ENCODE assay signal across 23 mouse cellular contexts in the genomic region with DNA sequence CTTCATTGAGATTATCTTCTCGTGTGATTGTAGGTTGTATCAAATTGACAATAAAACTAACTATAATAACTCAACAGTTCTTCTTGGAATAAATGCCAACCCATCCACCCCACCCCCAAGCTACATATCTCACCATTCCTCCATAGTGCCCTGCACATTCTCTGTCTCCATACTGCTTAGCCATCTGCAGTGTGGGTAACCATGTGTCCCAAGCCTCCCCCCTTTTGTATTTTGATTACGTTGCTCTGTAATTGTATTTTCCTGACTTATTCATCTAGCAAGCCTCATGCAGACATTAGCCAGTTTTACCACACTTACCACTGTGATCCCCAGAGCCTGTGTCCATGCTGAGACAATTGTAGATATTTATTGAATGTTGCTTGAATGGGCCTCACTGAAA.
DNase-seq lines count a peak whose midpoint lies in the region; ATAC-seq and TF ChIP-seq lines count a peak whose summit lies in the region.
"Had no signal": no experiment of that assay in that cellular context is flagged by ENCODE, and none has a peak within 500 bp of the region (broad histone marks: within the 10 kb centered on the region; RNA-seq: fewer than 3 reads in every experiment).

No protein-coding gene starts in this region.

- peak overlapping the region; percentile 39; the same call in 1 of the 2 replicates for H3K27ac ChIP-seq in embryonic facial prominence, embryonic 13.5 days
- H3K27ac ChIP-seq in embryonic facial prominence, embryonic 10.5 days (replicated peaks) = no peak overlapping the region
- no peak overlapping the region for H3K27ac ChIP-seq in forebrain, postnatal 0 days (ENCODE audit: low read depth, low read length)
- no peak overlapping the region for H3K27ac ChIP-seq in forebrain, embryonic 14.5 days (ENCODE audit: low read depth, low read length)
- H3K27ac ChIP-seq in embryonic facial prominence, embryonic 14.5 days (replicated peaks; ENCODE audit: low read depth, low read length) = peak overlapping the region; percentile 70; the same call in 1 of the 2 replicates
- H3K27ac ChIP-seq: forebrain, embryonic 13.5 days; hindbrain, embryonic 13.5 days; intestine, embryonic 15.5 days had no signal

- no peak for ATAC-seq in embryonic facial prominence, embryonic 13.5 days (ENCODE audit: insufficient number of reproducible peaks, insufficient read depth, low FRiP score, low TSS enrichment, low read depth)
- peak; percentile 61; the same call in 1 of the 2 replicates for ATAC-seq in forebrain, postnatal 0 days
- ATAC-seq in forebrain, embryonic 14.5 days = no peak
- no peak for ATAC-seq in embryonic facial prominence, embryonic 14.5 days (ENCODE audit: low read depth)
- ATAC-seq: forebrain, embryonic 13.5 days; hindbrain, embryonic 16.5 days; Patski had no signal

- H3K36me3 ChIP-seq in embryonic facial prominence, embryonic 13.5 days = no peaks in the 10 kb centered on the region
- no peaks in the 10 kb centered on the region for H3K36me3 ChIP-seq in embryonic facial prominence, embryonic 10.5 days (replicated peaks)
- no peaks in the 10 kb centered on the region for H3K36me3 ChIP-seq in forebrain, postnatal 0 days (ENCODE audit: insufficient read depth)
- H3K36me3 ChIP-seq in forebrain, embryonic 14.5 days (ENCODE audit: control insufficient read depth, insufficient read depth, low read length) = no peaks in the 10 kb centered on the region
- no peaks in the 10 kb centered on the region for H3K36me3 ChIP-seq in embryonic facial prominence, embryonic 14.5 days (ENCODE audit: control insufficient read depth, insufficient read depth, low read length)
- H3K36me3 ChIP-seq: embryonic facial prominence, embryonic 12.5 days; hindbrain, embryonic 10.5 days; hindbrain, embryonic 13.5 days; intestine, embryonic 15.5 days had no signal

- H3K27me3 ChIP-seq in embryonic facial prominence, embryonic 13.5 days = no peaks in the 10 kb centered on the region
- H3K27me3 ChIP-seq in embryonic facial prominence, embryonic 10.5 days (replicated peaks; ENCODE audit: low read depth, poor library complexity, severe bottlenecking) = no peaks in the 10 kb centered on the region
- no peaks in the 10 kb centered on the region for H3K27me3 ChIP-seq in forebrain, postnatal 0 days (ENCODE audit: insufficient read depth, low read length)
- H3K27me3 ChIP-seq in forebrain, embryonic 14.5 days (replicated peaks; ENCODE audit: control insufficient read depth, insufficient read depth, low read length) = no peaks in the 10 kb centered on the region
- no peaks in the 10 kb centered on the region for H3K27me3 ChIP-seq in embryonic facial prominence, embryonic 14.5 days (replicated peaks; ENCODE audit: control insufficient read depth, insufficient read depth, low read length)
- H3K27me3 ChIP-seq: embryonic facial prominence, embryonic 12.5 days; forebrain, embryonic 13.5 days; hindbrain, embryonic 13.5 days; intestine, embryonic 15.5 days had no signal

- H3K9ac ChIP-seq in embryonic facial prominence, embryonic 13.5 days = no peak overlapping the region
- no peak overlapping the region for H3K9ac ChIP-seq in forebrain, postnatal 0 days
- no peak overlapping the region for H3K9ac ChIP-seq in forebrain, embryonic 14.5 days (ENCODE audit: low read length)
- no peak overlapping the region for H3K9ac ChIP-seq in embryonic facial prominence, embryonic 14.5 days (ENCODE audit: low read depth, low read length)
- H3K9ac ChIP-seq: embryonic facial prominence, embryonic 12.5 days; forebrain, embryonic 13.5 days; hindbrain, embryonic 13.5 days; intestine, embryonic 15.5 days had no signal

- no peak for DNase-seq in embryonic facial prominence, embryonic 10.5 days (ENCODE audit: low spot score)
- DNase-seq in forebrain, postnatal 0 days = no peak
- DNase-seq in forebrain, embryonic 14.5 days (ENCODE audit: low spot score) = no peak
- DNase-seq in embryonic facial prominence, embryonic 14.5 days (ENCODE audit: low spot score) = no peak
- DNase-seq in retina, postnatal 1 day = peak; percentile 55
- no peak for DNase-seq in ovary, postnatal 14 days (ENCODE audit: low spot score)
- DNase-seq: adrenal gland, postnatal 10 days; adrenal gland, postnatal 36 days; cerebellum, adult 18-20 months; cerebellum, adult 9-10 months; cerebellum, postnatal 14 days; gastrocnemius, postnatal 10 days; gastrocnemius, postnatal 36 days; kidney, adult 11 months had no signal

- no peak for TF ChIP-seq CTCF in forebrain, postnatal 0 days (IDR thresholded peaks at IDR 0.05; ENCODE audit: low read depth)

- H3K4me2 ChIP-seq in embryonic facial prominence, embryonic 13.5 days = no peak overlapping the region
- H3K4me2 ChIP-seq in forebrain, postnatal 0 days (ENCODE audit: low read depth) = no peak overlapping the region
- H3K4me2 ChIP-seq in forebrain, embryonic 14.5 days (ENCODE audit: low read length) = no peak overlapping the region
- H3K4me2 ChIP-seq in embryonic facial prominence, embryonic 14.5 days (ENCODE audit: low read depth, low read length) = no peak overlapping the region
- H3K4me2 ChIP-seq: embryonic facial prominence, embryonic 12.5 days; forebrain, embryonic 13.5 days; heart, embryonic 11.5 days; hindbrain, embryonic 13.5 days; intestine, embryonic 15.5 days had no signal

- WGBS in embryonic facial prominence, embryonic 13.5 days = 70% methylated on average over 2 of the region's 2 CpGs
- WGBS in embryonic facial prominence, embryonic 10.5 days = 88% methylated on average over 2 of the region's 2 CpGs
- WGBS in forebrain, postnatal 0 days = 53% methylated on average over 2 of the region's 2 CpGs
- 56% methylated on average over 2 of the region's 2 CpGs for WGBS in forebrain, embryonic 14.5 days
- 63% methylated on average over 2 of the region's 2 CpGs for WGBS in embryonic facial prominence, embryonic 14.5 days

- H3K4me1 ChIP-seq in embryonic facial prominence, embryonic 13.5 days = peaks cover 20% of the 10 kb centered on the region
- H3K4me1 ChIP-seq in embryonic facial prominence, embryonic 10.5 days = peaks cover 32% of the 10 kb centered on the region
- H3K4me1 ChIP-seq in forebrain, postnatal 0 days (ENCODE audit: insufficient read depth) = peaks cover 4% of the 10 kb centered on the region; the same call in 1 of the 2 replicates
- H3K4me1 ChIP-seq in forebrain, embryonic 14.5 days (ENCODE audit: control insufficient read depth, insufficient read depth, low read length) = peaks cover 15% of the 10 kb centered on the region
- peaks cover 27% of the 10 kb centered on the region; the same call in 1 of the 2 replicates for H3K4me1 ChIP-seq in embryonic facial prominence, embryonic 14.5 days (ENCODE audit: control insufficient read depth, insufficient read depth, low read length)

- H3K9me3 ChIP-seq in embryonic facial prominence, embryonic 13.5 days = no peaks in the 10 kb centered on the region
- no peaks in the 10 kb centered on the region for H3K9me3 ChIP-seq in embryonic facial prominence, embryonic 10.5 days
- H3K9me3 ChIP-seq in forebrain, postnatal 0 days (ENCODE audit: low read length) = no peaks in the 10 kb centered on the region
- H3K9me3 ChIP-seq in forebrain, embryonic 14.5 days (replicated peaks; ENCODE audit: control insufficient read depth, low read length) = no peaks in the 10 kb centered on the region
- no peaks in the 10 kb centered on the region for H3K9me3 ChIP-seq in embryonic facial prominence, embryonic 14.5 days (ENCODE audit: control insufficient read depth, low read length)
- H3K9me3 ChIP-seq: embryonic facial prominence, embryonic 12.5 days; forebrain, embryonic 13.5 days; hindbrain, embryonic 10.5 days; hindbrain, embryonic 13.5 days; intestine, embryonic 15.5 days had no signal

- no peak overlapping the region for H3K4me3 ChIP-seq in embryonic facial prominence, embryonic 13.5 days
- no peak overlapping the region for H3K4me3 ChIP-seq in embryonic facial prominence, embryonic 10.5 days
- H3K4me3 ChIP-seq in forebrain, postnatal 0 days (ENCODE audit: low read depth, low read length) = no peak overlapping the region
- H3K4me3 ChIP-seq in forebrain, embryonic 14.5 days (ENCODE audit: low read depth, low read length) = no peak overlapping the region
- no peak overlapping the region for H3K4me3 ChIP-seq in embryonic facial prominence, embryonic 14.5 days (ENCODE audit: low read depth, low read length)
- H3K4me3 ChIP-seq: embryonic facial prominence, embryonic 12.5 days; forebrain, embryonic 13.5 days; hindbrain, embryonic 10.5 days; hindbrain, embryonic 13.5 days; intestine, embryonic 15.5 days had no signal

Comparison
In these comparisons a context has a peak if more than half of its experiments do, and no peak if none do; other contexts are left out.
1. H3K27ac ChIP-seq: peak in embryonic facial prominence, embryonic 13.5 days (single experiment) and embryonic facial prominence, embryonic 14.5 days (single experiment); none in embryonic facial prominence, embryonic 10.5 days (single experiment), forebrain, postnatal 0 days (single experiment) and forebrain, embryonic 14.5 days (single experiment).